Mouse (Mus musculus) lung, embryonic 15.5 days (tissue): ENCODE measurements around the gene Tead3. TPM values are rescaled to one million over a fixed set of nuclear protein-coding genes. Genes with fewer than 3 reads are reported as not detected.
A peak's percentile ranks its signal among the peaks of the same experiment; 100 is the strongest.
"Not testable (repeated sequence)": the region's sequence is repeated elsewhere in the genome, so short reads cannot be mapped to it uniquely, and the experiment has no call there.

Experiments used
- ATAC-seq: fragments of 200-750 bp; cut with Nextera tagmentation; 2 replicates; pipeline ENCODE4 v1.8.0; 2017; ENCODE audit warnings: moderate number of reproducible peaks, borderline replicate concordance; ENCODE audit not compliant: low FRiP score, low TSS enrichment; ENCODE audit errors: extremely low read depth
- H3K27ac ChIP-seq: fragments of 300-500 bp; sonication (generic); 2 replicates; pipeline ENCODE4 v1.5.1; 2015; ENCODE audit warnings: moderate library complexity, mild to moderate bottlenecking, inconsistent platforms
- H3K27me3 ChIP-seq: fragments of 300-500 bp; sonication (generic); 2 replicates; pipeline ENCODE4 v1.6.1; 2015; ENCODE audit warnings: inconsistent platforms
- H3K36me3 ChIP-seq: fragments of 300-500 bp; sonication (generic); 2 replicates; pipeline ENCODE4 v1.6.1; 2015; ENCODE audit warnings: inconsistent platforms
- H3K4me1 ChIP-seq: fragments of 300-500 bp; sonication (generic); 2 replicates; pipeline ENCODE4 v1.6.1; 2015; ENCODE audit warnings: inconsistent platforms
- H3K4me2 ChIP-seq: fragments of 300-500 bp; sonication (generic); 2 replicates; pipeline ENCODE4 v1.6.1; 2015; ENCODE audit warnings: inconsistent platforms, mild to moderate bottlenecking, moderate library complexity
- H3K4me3 ChIP-seq: fragments of 300-500 bp; sonication (generic); 2 replicates; pipeline ENCODE4 v1.5.1; 2015; ENCODE audit warnings: mild to moderate bottlenecking, inconsistent platforms
- H3K9ac ChIP-seq: fragments of 300-500 bp; sonication (generic); 2 replicates; pipeline ENCODE4 v1.6.1; 2015; ENCODE audit warnings: inconsistent platforms
- H3K9me3 ChIP-seq: fragments of 300-500 bp; sonication (generic); 2 replicates; pipeline ENCODE4 v1.6.1; 2016; ENCODE audit warnings: inconsistent platforms
- WGBS: fragments of 180-500 bp; shearing (Covaris S2); methylation state at CpG from one replicate; pipeline ENCODE4 v1.1.7; 2015; 5-methylcytosine and 5-hydroxymethylcytosine counted together
- polyA plus RNA-seq: library from polyadenylated mRNA; unstranded; fragments of >200 nt; fragmentation: Nextera tagmentation; extraction: Ambion mirVana; gene quantifications from 2 replicates; pipeline ENCODE4 v1.2.1, GENCODE M21; 2015

Gene Tead3
- polyA plus RNA-seq, 1 experiment from 2014 or later, result 10.9 TPM

DNA sequence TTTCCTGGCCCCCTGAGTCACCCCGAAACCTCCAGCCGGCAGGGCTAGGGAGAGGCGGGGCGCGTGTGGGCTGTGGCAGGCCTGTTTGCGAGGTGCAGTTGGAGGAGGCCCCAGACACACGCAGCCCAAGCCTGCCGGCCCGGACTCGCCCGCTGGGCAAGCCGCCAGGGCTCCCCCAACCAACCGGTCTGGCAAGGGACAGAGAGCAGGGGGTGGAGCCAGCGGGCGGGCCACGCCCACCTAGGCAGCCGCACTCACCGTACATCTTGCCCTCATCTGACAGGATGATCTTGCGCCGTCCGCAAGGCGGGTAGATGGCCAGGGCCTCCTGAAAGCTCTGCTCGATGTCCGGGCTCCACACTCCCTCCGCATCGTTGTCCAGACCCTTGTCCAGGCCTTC lies 9.5 kb downstream of the Tead3 start:
- peak overlapping the region; percentile 87 for H3K27ac ChIP-seq
- H3K4me1 ChIP-seq, result peaks cover 64% of the 10 kb centered on the region
- 3% methylated on average over 26 of the region's 26 CpGs for WGBS
- H3K9ac ChIP-seq, result peak overlapping the region; percentile 42
- H3K27me3 ChIP-seq, result no peaks in the 10 kb centered on the region
- H3K36me3 ChIP-seq, result peaks cover 28% of the 10 kb centered on the region
- no peaks in the 10 kb centered on the region for H3K9me3 ChIP-seq
- H3K4me2 ChIP-seq, result peak overlapping the region; percentile 51
- ATAC-seq, result peak; percentile 80
- H3K4me3 ChIP-seq, result peak overlapping the region; percentile 22

DNA sequence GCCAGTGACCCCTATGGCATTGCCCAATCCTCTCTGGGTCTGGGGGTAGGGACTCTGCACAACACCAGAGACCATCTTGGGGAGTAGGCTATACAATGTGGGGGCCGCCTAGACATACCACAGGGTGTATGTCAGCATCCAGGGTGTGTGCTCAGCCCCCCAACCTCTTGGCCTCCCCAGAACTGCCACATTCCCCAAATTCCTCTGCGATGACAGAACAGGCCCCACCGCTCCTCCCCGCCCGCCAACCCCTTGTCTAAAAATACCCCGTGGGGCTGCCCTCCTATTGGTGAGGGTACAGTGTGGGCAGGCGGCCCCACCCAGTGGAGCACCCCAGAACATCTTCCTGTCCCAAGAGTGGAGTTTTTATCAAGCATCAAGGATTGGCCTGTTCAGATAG lies 10.0 kb downstream of the Tead3 start:
- Histone ChIP-seq H3K36me3 (peaks cover 32% of the 10 kb centered on the region), H3K9me3 (no peaks in the 10 kb centered on the region), H3K27ac (peak overlapping the region; percentile 87), H3K9ac (peak overlapping the region; percentile 42), H3K4me2 (peak overlapping the region; percentile 51), H3K4me3 (peak overlapping the region; percentile 22), H3K27me3 (no peaks in the 10 kb centered on the region), H3K4me1 (peaks cover 59% of the 10 kb centered on the region)
- ATAC-seq, result peak; percentile 23
- 44% methylated on average over 7 of the region's 7 CpGs for WGBS

DNA sequence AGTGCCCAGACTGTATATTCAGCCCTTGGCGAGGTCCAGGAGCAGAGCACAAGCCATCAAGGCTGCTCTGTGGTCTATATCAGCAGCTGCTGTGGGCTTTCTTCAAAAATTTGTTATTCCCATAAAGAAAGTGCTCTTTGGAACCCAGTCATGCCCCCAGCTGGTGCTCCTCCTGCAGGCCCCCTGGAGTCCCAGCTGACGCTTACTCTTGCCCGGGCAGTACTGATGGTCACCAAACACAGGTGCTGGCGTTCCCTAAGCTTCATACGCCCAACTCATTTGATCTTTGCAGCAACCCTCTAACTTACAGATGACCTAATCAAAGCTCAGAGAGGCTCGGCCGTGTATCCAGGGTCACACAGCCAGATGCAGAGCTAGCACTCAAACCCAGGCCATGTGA lies 13.1 kb downstream of the Tead3 start:
- Histone ChIP-seq H3K36me3 (peaks cover 51% of the 10 kb centered on the region), H3K4me3 (no peak overlapping the region), H3K4me1 (peaks cover 45% of the 10 kb centered on the region), H3K9ac (no peak overlapping the region), H3K9me3 (no peaks in the 10 kb centered on the region), H3K27me3 (no peaks in the 10 kb centered on the region), H3K4me2 (no peak overlapping the region), H3K27ac (no peak overlapping the region)
- ATAC-seq, result no peak
- WGBS, result 82% methylated on average over 7 of the region's 7 CpGs

DNA sequence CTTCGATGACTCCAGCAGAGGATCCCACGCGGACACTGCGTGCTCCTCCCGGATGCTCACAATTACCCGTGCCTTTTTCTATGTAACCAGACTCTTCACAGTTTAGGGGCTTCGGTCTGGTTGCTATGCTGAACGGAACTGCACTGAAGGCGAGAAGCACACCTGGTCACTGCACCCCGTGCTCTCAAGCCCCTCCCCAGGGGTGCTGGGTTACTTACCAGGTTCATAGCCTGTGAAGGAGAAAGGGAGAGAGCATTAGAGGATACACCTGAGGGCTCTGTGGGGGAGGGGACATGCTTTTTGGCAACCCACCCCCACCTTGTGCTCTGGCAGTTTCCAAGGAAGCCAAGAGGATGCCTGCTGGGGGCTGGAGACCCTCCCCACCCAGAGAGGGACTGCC lies 15.3 kb downstream of the Tead3 start:
- Histone ChIP-seq H3K9me3 (no peaks in the 10 kb centered on the region), H3K4me2 (no peak overlapping the region), H3K27me3 (no peaks in the 10 kb centered on the region), H3K27ac (no peak overlapping the region), H3K4me1 (peaks cover 41% of the 10 kb centered on the region), H3K4me3 (no peak overlapping the region), H3K9ac (no peak overlapping the region), H3K36me3 (peaks cover 69% of the 10 kb centered on the region)
- no peak for ATAC-seq
- WGBS, result 73% methylated on average over 10 of the region's 10 CpGs

DNA sequence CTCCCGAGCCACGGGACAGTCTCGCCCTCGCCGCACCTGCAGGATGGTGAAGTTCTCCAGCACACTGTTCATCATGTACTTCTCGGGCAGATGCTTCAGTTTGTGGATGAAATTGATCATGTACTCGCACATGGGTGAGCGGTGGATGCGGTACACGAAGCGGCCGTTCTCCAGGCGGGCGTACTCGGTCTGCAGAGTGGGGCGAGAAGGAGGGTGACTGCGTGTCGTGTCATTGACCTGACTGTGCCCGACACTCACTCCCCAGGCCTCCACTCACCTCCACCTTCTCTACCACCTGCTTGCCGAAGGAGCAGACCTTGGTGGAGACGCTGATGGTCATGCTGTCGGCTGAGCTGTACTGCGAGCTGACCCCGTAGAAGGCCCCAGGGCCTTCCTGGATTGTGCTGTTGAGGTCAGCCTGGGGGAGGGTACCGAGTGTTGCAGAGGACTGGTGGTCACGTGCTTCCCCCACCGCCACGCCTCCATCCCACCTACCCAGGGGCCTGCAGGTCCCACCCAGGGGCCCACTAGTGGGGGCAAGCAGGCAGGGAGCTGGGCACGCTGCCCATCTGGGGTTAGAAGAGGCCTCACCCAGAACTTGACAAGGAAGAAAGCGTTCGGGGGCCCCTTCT lies 17.6 kb downstream of the Tead3 start:
- WGBS, result 46% methylated on average over 31 of the region's 31 CpGs
- Histone ChIP-seq H3K4me1 (peaks cover 47% of the 10 kb centered on the region), H3K36me3 (peaks cover 61% of the 10 kb centered on the region), H3K9ac (no peak overlapping the region), H3K4me2 (no peak overlapping the region), H3K9me3 (no peaks in the 10 kb centered on the region), H3K4me3 (no peak overlapping the region), H3K27ac (peak overlapping the region; percentile 71), H3K27me3 (no peaks in the 10 kb centered on the region)
- no peak for ATAC-seq

DNA sequence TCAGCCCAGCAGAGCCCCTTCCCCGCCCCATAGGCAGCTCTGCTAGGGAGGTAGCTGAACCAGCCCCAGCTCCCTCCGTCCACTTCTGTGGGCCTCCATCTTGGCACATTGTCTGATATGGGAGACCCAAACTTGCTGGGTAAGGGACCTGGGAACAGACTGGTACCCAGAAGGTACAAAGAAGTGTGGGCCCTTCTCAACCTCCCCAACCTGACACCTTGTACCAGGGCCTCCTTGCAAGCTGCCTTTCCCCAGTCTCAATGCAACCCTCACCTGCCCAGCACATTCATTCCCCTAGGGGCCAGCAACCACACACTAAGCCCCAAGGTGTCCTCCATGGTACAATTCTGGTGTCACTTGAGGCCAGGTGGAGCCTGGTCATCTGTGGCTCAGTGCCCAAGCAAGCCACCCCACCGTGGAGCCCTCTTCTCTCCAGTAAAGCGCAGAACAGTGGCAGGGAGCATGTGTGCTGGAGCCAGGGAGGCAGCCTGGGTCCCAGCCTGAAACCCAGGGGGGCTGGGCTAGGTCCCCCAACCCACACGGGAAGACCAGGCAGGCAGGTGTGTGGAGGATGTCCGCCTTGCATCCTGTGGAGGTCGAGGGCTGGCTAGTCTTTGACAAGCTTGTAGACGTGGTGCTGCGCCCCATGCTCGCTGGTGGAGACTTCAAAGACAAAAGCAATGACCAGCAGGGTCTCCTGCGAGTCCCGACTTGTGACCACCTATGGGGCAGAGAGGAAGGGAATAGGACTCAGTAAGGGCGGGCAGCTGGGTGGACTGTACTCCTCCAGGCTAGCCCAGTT lies 18.3 kb downstream of the Tead3 start:
- peak overlapping the region; percentile 71 for H3K27ac ChIP-seq
- no peaks in the 10 kb centered on the region for H3K9me3 ChIP-seq
- ATAC-seq, result no peak
- no peak overlapping the region for H3K9ac ChIP-seq
- H3K4me1 ChIP-seq, result peaks cover 54% of the 10 kb centered on the region
- H3K4me2 ChIP-seq, result no peak overlapping the region
- H3K27me3 ChIP-seq, result no peaks in the 10 kb centered on the region
- no peak overlapping the region for H3K4me3 ChIP-seq
- H3K36me3 ChIP-seq, result peaks cover 54% of the 10 kb centered on the region
- 46% methylated on average over 13 of the region's 13 CpGs for WGBS

DNA sequence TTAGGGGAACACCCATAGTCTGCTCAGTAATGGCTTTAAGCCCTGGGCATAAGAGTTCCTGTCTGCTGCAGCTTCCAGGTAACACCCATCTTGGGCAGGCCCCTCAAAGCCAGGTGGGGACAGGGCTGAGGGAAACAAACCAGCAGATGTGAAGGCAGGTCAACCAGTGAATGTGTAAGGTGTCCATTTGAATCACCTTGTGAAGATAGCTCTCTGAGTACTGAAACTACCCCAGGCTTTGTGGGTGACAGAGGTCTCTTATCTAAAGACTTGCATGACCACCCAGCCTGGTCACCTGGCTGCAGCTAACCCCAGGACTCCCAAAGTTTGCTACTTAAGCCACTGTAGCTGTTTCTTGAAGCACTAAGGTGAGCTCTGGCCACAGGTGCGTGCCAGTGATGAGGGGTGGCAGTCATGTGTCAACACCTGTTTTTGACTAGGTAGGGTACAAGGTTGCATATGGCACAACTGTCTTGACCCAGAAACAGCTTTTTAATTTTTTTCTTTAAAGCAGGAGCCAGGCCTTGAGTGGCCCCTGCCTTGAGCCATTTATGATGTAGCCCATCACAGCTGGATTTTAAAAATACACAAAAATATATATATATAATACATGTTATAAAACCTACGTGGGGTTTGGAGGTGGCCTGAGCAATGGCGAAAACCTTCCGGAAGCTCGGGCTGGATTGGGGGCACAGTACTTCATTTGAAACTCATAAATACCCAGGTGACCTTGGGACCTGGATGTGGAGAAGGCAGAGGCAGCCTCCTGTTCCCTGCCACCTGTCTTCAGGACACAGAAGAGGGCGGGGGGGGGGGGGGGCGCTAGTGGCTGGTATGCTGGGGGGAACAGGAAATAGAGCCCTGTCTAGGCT lies 19.1 kb downstream of the Tead3 start:
- Histone ChIP-seq H3K9ac (no peak overlapping the region), H3K27ac (peak overlapping the region; percentile 71; the same call in 1 of the 2 replicates), H3K9me3 (no peaks in the 10 kb centered on the region), H3K27me3 (no peaks in the 10 kb centered on the region), H3K36me3 (peaks cover 52% of the 10 kb centered on the region), H3K4me3 (no peak overlapping the region), H3K4me2 (peak overlapping the region; percentile 84; the same call in 1 of the 2 replicates), H3K4me1 (peaks cover 56% of the 10 kb centered on the region)
- WGBS, result 31% methylated on average over 5 of the region's 7 CpGs
- ATAC-seq, result no peak

DNA sequence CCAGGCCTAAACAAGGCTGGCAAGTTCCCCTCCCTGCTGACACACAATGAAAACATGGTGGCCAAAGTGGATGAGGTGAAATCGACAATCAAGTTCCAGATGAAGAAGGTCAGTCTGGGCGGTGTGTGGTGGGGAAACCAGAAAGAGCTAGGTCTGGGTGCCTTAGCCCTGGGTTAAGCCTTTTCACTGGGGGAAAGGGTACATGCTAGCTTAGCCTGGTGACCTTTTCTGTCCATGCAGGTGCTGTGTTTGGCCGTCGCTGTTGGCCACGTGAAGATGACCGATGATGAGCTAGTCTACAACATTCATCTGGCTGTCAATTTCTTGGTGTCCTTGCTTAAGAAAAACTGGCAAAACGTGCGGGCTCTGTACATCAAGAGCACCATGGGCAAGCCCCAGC lies 20.0 kb downstream of the Tead3 start:
- 32% methylated on average over 8 of the region's 8 CpGs for WGBS
- not testable (repeated sequence) for H3K27me3 ChIP-seq, H3K9ac ChIP-seq, H3K9me3 ChIP-seq, ATAC-seq
- Histone ChIP-seq H3K4me1 (peaks cover 56% of the 10 kb centered on the region), H3K36me3 (peaks cover 46% of the 10 kb centered on the region), H3K4me2 (peak overlapping the region; percentile 84; the same call in 1 of the 2 replicates), H3K4me3 (peak overlapping the region; percentile 95; the same call in 1 of the 2 replicates), H3K27ac (peak overlapping the region; percentile 21; the same call in 1 of the 2 replicates)

DNA sequence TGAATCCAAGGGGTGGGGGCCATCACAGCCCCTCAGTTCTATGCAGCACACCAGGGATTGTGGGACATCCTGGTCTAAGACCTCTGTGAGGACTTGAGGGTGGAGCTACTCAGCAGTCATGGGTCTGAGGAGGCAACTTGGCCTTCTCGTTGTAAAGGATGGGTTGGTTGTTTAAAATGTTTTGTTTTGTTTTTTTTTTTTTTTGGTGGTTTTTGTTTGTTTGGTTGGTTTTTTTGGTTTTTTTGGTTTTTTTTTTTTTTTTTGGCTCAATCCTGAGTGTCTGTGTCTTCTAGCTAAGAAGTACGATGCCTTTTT lies 20.4 kb downstream of the Tead3 start:
- Histone ChIP-seq H3K36me3 (peaks cover 42% of the 10 kb centered on the region), H3K4me2 (peak overlapping the region; percentile 84), H3K9me3 (no peaks in the 10 kb centered on the region), H3K4me3 (peak overlapping the region; percentile 95), H3K27ac (peak overlapping the region; percentile 97; the same call in 1 of the 2 replicates), H3K4me1 (peaks cover 56% of the 10 kb centered on the region), H3K27me3 (no peaks in the 10 kb centered on the region), H3K9ac (peak overlapping the region; percentile 100)
- no peak for ATAC-seq
- 21% methylated on average over 2 of the region's 2 CpGs for WGBS

DNA sequence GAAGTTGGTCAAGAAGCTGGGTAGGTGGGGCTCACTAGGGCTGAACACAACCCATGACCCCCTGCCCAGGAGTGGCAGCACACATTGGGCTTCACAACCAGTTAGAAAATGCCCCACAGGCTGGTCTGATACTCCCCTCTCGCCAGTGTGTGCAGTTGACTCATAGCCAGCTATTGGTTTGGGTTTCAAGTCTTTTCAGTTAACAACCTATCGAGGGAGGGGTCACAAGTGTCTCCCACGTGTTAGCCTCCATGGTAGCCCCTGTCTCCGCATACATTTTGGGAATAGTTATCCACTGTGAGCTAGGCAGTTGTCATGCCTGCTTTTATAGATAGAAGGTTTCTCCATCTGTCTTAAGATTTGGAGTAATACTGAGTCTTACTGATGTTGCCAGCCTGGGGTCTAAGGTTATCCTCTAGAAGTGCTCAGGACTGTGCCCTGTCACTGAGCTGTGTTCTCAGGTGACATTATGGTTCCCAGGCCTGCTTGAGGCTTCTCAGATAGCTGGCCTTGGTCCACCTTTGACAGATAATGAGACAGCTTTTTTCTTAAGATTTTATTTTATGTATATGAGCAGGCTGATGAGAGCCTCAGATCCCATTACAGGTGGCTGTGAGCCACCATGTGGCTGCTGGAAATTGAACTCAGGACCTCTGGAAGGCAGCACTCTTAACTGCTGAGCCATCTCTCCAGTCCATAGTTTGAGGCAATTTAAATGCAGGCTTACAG lies 20.9 kb downstream of the Tead3 start:
- Histone ChIP-seq H3K4me1 (peaks cover 56% of the 10 kb centered on the region), H3K9me3 (no peaks in the 10 kb centered on the region), H3K4me3 (peak overlapping the region; percentile 95), H3K27ac (peak overlapping the region; percentile 97), H3K9ac (peak overlapping the region; percentile 100), H3K36me3 (peaks cover 41% of the 10 kb centered on the region), H3K4me2 (peak overlapping the region; percentile 84), H3K27me3 (no peaks in the 10 kb centered on the region)
- 2% methylated on average over 4 of the region's 4 CpGs for WGBS
- ATAC-seq, result no peak

DNA sequence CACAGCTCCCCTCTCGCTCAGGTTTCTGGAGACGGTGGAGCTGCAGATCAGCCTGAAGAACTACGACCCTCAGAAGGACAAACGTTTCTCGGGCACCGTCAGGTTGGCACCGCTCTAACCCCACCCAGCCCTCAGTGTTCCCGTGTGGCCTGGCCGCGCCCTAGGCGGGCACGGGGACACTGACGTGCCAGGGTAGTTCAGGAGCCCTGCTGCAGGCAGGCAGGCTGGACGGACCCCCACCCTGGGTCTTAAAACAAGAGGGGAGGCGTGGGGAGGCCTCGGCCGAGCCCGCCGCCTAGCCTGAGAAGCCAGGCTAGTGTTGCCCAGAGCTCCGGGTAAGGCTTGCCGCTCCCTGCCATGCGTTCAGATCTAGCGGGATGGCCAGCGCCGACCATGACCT lies 21.7 kb downstream of the Tead3 start:
- under 1% methylated on average over 25 of the region's 25 CpGs for WGBS
- Histone ChIP-seq H3K4me1 (peaks cover 52% of the 10 kb centered on the region), H3K27me3 (no peaks in the 10 kb centered on the region), H3K4me3 (peak overlapping the region; percentile 95), H3K9me3 (no peaks in the 10 kb centered on the region), H3K9ac (peak overlapping the region; percentile 100), H3K4me2 (peak overlapping the region; percentile 84), H3K36me3 (peaks cover 45% of the 10 kb centered on the region), H3K27ac (peak overlapping the region; percentile 97)
- ATAC-seq, result 0 out of 2 replicates have a peak, but pooled peaks have one; percentile 4
